Mouse (Mus musculus) right cerebral cortex, postnatal 36 days (tissue): ENCODE measurements at regions not wholly inside any gene's neighbourhood (a gene's known extent, or its start where the extent isn't known, plus 50 kb on each side); places are given as distances from the start of the nearest gene placed in this dataset.
A peak's percentile ranks its signal among the peaks of the same experiment; 100 is the strongest.

ENCODE experiments used
- DNase-seq, 2 experiments: peaks; one replicate each; pipeline ENCODE4 v3.0.0; 2022; ENCODE audit warnings: low spot score in 2 of 2, mixed read lengths in 1 of 2

GRCm38 (mm10) chr2:163138688-163139385 lies 51.2 kb upstream of the Gtsf1l start:
- no peak for DNase-seq

GRCm38 (mm10) chr2:163142762-163143388 lies 55.2 kb upstream of the Gtsf1l start:
- no peak for DNase-seq

GRCm38 (mm10) chr2:163143413-163143812 lies 55.8 kb upstream of the Gtsf1l start:
- DNase-seq, result no peak

- DNase-seq, result no peak
These were observed 56.9 kb upstream of the Tox2 start for GRCm38 (mm10) chr2:163146001-163146400.

GRCm38 (mm10) chr2:163146481-163146880 lies 56.4 kb upstream of the Tox2 start:
- no peak for DNase-seq

GRCm38 (mm10) chr2:163147381-163147780 lies 55.5 kb upstream of the Tox2 start:
- DNase-seq, result no peak

GRCm38 (mm10) chr2:163151016-163151415 lies 51.9 kb upstream of the Tox2 start:
- DNase-seq, result no peak

GRCm38 (mm10) chr2:163152340-163153033 lies 50.4 kb upstream of the Tox2 start:
- peak; percentile 87 to 88 for DNase-seq
